1 mouse cellular context compared by ENCODE assay signal in the genomic region with DNA sequence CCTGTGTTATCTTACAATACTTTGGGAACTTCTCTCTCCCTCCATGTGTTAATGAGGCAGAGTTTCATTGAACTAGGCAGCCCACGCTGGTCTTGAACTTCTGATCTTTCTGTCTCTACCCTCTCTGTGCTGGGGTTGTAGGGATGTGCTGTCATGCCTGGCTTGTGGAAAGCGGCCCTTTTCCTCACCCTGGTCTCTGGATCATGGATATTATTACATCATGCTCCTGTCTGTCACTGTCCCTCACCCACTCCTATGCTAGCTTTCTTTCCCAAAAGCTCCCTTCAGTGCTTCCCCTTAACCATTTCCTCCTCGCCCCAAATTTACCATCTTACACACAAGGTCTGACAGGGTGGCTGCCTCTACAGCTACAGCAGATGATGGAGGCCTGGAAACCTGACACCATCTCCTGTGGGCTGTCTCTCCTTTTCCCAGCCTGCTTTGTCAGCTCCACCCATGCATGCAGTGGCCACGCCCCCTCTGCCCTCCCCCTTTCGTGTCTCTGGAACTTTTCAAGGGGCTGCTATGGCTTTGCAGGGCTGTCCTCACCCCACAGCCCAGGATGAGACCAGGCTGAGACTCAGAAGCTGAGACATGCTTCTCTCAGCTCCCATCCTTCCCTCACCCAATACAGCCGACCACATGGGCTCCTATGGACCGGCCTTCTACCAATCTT.
TF ChIP-seq lines count a peak whose summit lies in the region.

No protein-coding gene starts in this region.

TF ChIP-seq in CH12.LX, 34 proteins besides CTCF, POLR2A, EP300 and RAD21:
- TF ChIP-seq TCF12 (IDR thresholded peaks at IDR 0.05; ENCODE audit: low read depth, low read length) (no peak), PAX5 (IDR thresholded peaks at IDR 0.05; ENCODE audit: low read length) (no peak), KAT2A (IDR thresholded peaks at IDR 0.05; ENCODE audit: insufficient replicate concordance, low read length) (no peak), GABPA (IDR thresholded peaks at IDR 0.05; ENCODE audit: insufficient replicate concordance, low read depth, low read length) (no peak), NELFE (IDR thresholded peaks at IDR 0.05; ENCODE audit: low read depth, low read length) (no peak), ZMIZ1 (IDR thresholded peaks at IDR 0.05; ENCODE audit: low read depth, low read length) (no peak), CHD2 (IDR thresholded peaks at IDR 0.05; ENCODE audit: low read length) (no peak)
